Mouse (Mus musculus): ENCODE data around the gene Swap70.

DNA sequence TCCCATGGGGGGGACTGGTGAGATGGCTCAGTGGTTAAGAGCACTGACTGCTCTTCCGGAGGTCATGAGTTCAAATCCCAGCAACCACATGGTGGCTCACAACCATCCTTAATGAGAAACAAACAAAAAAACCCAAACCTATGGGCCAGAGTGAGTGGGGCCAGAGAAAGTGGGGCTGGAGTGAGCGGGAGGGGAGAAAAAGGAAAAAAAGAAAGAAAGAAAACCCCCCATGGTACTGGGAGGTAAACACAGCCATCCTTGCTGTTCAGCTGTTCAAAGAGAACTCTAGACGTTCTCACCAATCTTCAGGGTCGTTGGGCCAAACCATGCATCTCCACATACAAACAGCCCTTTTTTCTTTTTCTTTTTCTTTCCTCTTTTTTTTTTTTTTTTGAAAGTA, 18.1 kb downstream of the Swap70 start:
- TF ChIP-seq CTCF (IDR thresholded peaks at IDR 0.05), result no peak
- TF ChIP-seq EP300 (IDR thresholded peaks at IDR 0.05), result no peak

Data from lung, postnatal 0 days (tissue).